Mouse (Mus musculus) cortical plate, adult 2 months (tissue): Measurements from ENCODE around the gene Tmprss11c.

ENCODE experiments used
- CTCF ChIP-seq: fragments of 200-500 bp; IDR thresholded peaks from 2 replicates; pipeline ENCODE4 v1.5.1; 2011; ENCODE audit warnings: mild to moderate bottlenecking, control low read depth, low read length; ENCODE audit not compliant: insufficient read depth; ENCODE audit errors: extremely low read depth
- POLR2A ChIP-seq: fragments of 200-500 bp; IDR thresholded peaks from 2 replicates; pipeline ENCODE4 v1.6.1; 2011; ENCODE audit warnings: mild to moderate bottlenecking, low read length, control low read depth; ENCODE audit not compliant: insufficient read depth; ENCODE audit errors: extremely low read depth

DNA sequence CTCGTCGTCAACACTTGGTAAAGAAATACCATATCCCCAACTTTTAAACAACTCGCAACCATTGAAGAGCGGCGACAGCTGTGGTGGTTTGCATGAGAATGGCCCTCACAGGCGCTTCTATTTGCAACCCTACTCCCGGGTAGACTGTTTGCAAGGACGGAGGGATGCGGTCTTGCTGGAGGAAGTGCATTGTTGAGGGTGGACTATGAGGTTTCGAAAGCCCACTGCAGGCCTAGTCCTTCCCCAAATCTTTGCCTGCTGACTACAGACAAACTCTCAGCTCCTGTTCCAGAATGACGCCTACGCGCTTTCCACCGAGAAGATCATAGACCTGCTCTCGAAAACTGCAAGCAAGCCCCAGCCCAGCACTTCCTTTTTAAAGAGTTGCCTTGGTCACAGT, 98.8 kb downstream of the Tmprss11c start:
- TF ChIP-seq CTCF (no peak), POLR2A (no peak)
